Mouse (Mus musculus): ENCODE results near the gene Nr2c1. TPM values are rescaled to one million over a fixed set of nuclear protein-coding genes. Genes with fewer than 3 reads are reported as not detected.
A peak's percentile ranks its signal among the peaks of the same experiment; 100 is the strongest.

Nr2c1 gene
- polyA plus RNA-seq, 1 experiment from 2014 or later = 4.2 TPM

DNA sequence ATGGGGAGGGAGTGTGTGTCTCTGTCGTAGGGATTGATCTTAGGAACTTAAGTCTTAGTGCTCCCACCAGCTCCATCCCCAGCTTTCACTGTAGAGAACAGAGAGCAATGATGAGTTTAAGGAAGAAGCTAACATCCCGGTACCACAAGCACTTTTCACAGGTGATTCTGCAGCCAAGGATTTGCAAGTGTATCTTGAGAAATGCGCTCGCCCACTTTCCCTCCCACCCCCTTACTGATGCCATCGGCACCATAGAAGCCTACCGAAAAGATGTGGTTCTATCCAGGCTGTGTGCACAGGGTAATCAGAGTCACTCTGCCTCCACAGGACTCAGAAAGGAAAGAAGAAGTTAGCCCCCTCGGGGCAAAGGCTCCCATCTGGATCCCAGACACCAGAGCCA, 14.1 kb upstream of the Nr2c1 start:
- TF ChIP-seq CTCF (IDR thresholded peaks at IDR 0.05; ENCODE audit: low read depth) = no peak
- H3K27me3 ChIP-seq (replicated peaks; ENCODE audit: control insufficient read depth, insufficient read depth, low read length) = no peaks in the 10 kb centered on the region
- no peak overlapping the region for H3K4me3 ChIP-seq (ENCODE audit: low read depth, low read length)
- H3K9ac ChIP-seq (ENCODE audit: low read depth, low read length) = no peak overlapping the region
- H3K4me2 ChIP-seq (replicated peaks; ENCODE audit: low read depth) = no peak overlapping the region
- no peaks in the 10 kb centered on the region for H3K9me3 ChIP-seq (ENCODE audit: control insufficient read depth)
- no peak for ATAC-seq
- 88% methylated on average over 7 of the region's 7 CpGs for WGBS
- peaks cover 21% of the 10 kb centered on the region for H3K36me3 ChIP-seq (ENCODE audit: control insufficient read depth, insufficient read depth)
- H3K4me1 ChIP-seq (replicated peaks; ENCODE audit: control insufficient read depth, insufficient read depth, low read length) = 0 out of 2 replicates have a peak, but pooled peaks cover under 1% of the 10 kb centered on the region
- H3K27ac ChIP-seq (ENCODE audit: low read depth, low read length) = no peak overlapping the region

DNA sequence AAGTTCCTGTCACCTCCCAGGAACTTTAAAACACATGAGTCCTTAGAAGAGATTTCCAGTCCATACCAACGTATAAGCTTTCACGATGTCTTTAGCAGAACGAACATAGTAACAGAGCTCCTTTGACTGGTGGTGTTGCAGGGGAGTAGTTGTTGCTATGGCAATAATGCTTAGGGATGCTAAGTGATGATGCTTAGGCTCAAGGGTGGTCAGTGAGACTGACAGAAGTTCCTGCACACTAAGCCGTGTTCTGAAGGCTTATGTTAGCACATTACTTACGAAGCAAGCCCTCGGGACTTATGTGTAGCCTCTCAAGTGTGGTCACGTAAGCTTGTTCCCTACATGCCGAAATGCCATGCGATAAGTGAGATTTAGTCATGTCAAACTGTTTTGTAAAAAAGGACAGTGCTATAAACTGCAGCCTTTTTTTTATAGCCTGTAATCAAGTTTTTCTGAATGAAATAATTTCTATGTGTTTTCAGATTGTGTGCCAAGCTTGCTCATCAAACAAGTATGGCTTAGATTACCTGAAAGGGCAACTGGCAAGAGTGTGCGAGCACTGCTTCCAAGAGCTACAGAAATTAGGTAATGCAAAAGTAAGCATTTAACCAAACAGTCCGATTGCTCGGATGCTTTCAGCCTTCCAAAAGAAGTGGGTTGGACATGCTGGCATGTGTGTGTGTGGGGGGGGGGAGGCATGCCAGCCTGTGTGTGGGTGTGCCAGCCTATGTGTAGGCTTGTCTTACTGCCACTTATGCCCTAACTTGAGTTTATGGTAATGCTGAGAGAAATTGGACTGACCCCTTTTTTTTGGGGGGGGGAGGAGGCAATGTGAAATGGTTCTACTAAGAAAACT, 13.1 kb upstream of the Nr2c1 start:
- Histone ChIP-seq H3K27ac (ENCODE audit: low read depth, low read length) (no peak overlapping the region), H3K9ac (ENCODE audit: low read depth, low read length) (no peak overlapping the region), H3K27me3 (replicated peaks; ENCODE audit: control insufficient read depth, insufficient read depth, low read length) (no peaks in the 10 kb centered on the region), H3K4me2 (replicated peaks; ENCODE audit: low read depth) (no peak overlapping the region), H3K4me1 (replicated peaks; ENCODE audit: control insufficient read depth, insufficient read depth, low read length) (0 out of 2 replicates have a peak, but pooled peaks cover 3% of the 10 kb centered on the region), H3K36me3 (ENCODE audit: control insufficient read depth, insufficient read depth) (peaks cover 21% of the 10 kb centered on the region), H3K9me3 (ENCODE audit: control insufficient read depth) (no peaks in the 10 kb centered on the region), H3K4me3 (ENCODE audit: low read depth, low read length) (no peak overlapping the region)
- 92% methylated on average over 12 of the region's 12 CpGs for WGBS
- ATAC-seq = no peak
- TF ChIP-seq CTCF (IDR thresholded peaks at IDR 0.05; ENCODE audit: low read depth) = no peak

DNA sequence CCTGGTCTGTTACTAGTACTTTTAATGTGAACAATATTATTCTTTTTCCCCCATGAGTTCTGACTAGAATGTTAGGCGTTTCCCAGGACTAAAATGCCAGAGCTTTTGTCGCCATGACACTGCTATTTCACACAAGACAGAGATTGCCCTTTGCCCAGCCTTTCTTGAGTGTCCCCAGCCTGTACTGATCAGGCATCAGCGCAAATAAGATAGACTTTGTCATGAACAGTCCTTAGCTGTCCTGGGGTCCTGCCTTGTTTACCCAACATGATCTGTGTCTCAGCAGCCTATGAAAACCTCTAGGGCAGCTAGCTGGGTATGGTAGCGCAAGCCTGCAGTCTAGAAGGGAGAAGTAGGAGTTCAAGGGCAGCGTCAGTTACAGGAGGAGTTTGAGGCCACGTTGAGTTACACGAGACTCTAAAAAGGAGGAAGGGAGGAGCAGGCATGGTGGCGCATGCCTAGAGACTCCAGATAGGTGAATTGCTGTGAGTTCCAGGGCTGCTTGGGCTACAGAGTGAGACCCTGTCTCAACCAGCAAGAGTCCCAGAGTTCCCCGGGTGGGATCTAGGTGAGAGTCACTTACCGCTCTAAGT, 8.8 kb upstream of the Nr2c1 start:
- peaks cover 30% of the 10 kb centered on the region for H3K36me3 ChIP-seq (ENCODE audit: control insufficient read depth, insufficient read depth)
- WGBS = 78% methylated on average over 10 of the region's 10 CpGs
- H3K4me1 ChIP-seq (replicated peaks; ENCODE audit: control insufficient read depth, insufficient read depth, low read length) = 0 out of 2 replicates have a peak, but pooled peaks cover 3% of the 10 kb centered on the region
- H3K9ac ChIP-seq (ENCODE audit: low read depth, low read length) = no peak overlapping the region
- ATAC-seq = peak; percentile 74
- no peak overlapping the region for H3K4me2 ChIP-seq (replicated peaks; ENCODE audit: low read depth)
- H3K4me3 ChIP-seq (ENCODE audit: low read depth, low read length) = no peak overlapping the region
- peak overlapping the region; percentile 28; the same call in 1 of the 2 replicates for H3K27ac ChIP-seq (ENCODE audit: low read depth, low read length)
- H3K9me3 ChIP-seq (ENCODE audit: control insufficient read depth) = no peaks in the 10 kb centered on the region
- TF ChIP-seq CTCF (IDR thresholded peaks at IDR 0.05; ENCODE audit: low read depth) = no peak
- H3K27me3 ChIP-seq (replicated peaks; ENCODE audit: control insufficient read depth, insufficient read depth, low read length) = no peaks in the 10 kb centered on the region

DNA sequence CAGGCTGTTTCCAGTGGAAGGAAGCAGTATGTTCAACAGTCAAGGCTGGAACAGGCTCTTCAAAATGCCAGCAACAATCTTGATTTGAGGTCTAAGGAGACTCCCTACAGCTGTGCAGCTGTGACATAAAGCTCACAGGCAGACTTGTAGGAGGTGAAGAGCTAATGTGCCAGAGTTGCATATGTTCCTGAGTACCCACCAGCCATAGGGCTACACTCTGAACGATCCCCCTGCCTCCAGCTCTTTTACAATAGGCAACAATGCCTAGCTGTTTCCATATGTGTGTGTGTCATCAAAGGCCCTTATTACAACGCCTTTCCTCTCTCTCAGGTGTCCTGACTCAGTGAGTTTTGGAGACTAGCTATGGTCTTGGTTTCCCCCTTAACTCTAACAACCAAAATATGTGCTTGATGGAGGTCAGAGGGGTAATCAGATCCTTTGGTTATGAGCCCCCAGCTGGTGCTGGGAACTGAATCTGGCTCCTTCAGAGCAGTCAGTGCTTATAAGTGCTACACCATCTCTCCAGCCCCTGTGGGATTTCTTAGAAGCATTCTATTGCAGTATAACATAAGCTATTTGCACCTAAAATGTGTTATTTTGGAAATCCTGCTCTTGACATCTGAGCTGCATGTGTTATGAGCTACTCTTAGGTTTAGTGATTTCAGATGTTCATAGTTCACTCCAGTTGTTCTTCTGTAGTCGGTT, 7.4 kb upstream of the Nr2c1 start:
- H3K27ac ChIP-seq (ENCODE audit: low read depth, low read length) = no peak overlapping the region
- H3K27me3 ChIP-seq (replicated peaks; ENCODE audit: control insufficient read depth, insufficient read depth, low read length) = no peaks in the 10 kb centered on the region
- ATAC-seq = no peak
- H3K36me3 ChIP-seq (ENCODE audit: control insufficient read depth, insufficient read depth) = peaks cover 28% of the 10 kb centered on the region
- no peak for TF ChIP-seq CTCF (IDR thresholded peaks at IDR 0.05; ENCODE audit: low read depth)
- H3K4me1 ChIP-seq (replicated peaks; ENCODE audit: control insufficient read depth, insufficient read depth, low read length) = 0 out of 2 replicates have a peak, but pooled peaks cover 3% of the 10 kb centered on the region
- WGBS = 86% methylated on average over 3 of the region's 3 CpGs
- no peak overlapping the region for H3K4me2 ChIP-seq (replicated peaks; ENCODE audit: low read depth)
- no peaks in the 10 kb centered on the region for H3K9me3 ChIP-seq (ENCODE audit: control insufficient read depth)
- H3K9ac ChIP-seq (ENCODE audit: low read depth, low read length) = no peak overlapping the region
- H3K4me3 ChIP-seq (ENCODE audit: low read depth, low read length) = no peak overlapping the region

DNA sequence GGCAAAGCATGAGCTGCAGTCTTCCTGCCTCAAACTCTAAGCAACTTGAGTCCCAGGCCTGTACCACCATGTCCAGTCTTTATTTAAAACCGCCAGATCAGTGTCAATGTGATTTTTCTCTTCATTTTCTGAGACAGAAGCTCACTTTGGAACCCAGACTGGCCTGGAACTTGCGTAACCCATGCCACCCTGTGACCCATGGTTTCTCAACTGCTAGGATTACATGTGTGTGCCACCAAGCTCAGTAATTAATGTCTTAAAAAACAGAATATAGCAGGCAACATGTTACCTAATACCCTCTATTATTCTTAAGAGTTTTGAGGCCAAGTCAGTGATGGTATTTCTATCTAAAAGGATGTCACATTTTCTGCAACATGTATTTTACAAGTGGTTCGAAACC, 5.4 kb upstream of the Nr2c1 start:
- no peak for ATAC-seq
- Histone ChIP-seq H3K9ac (ENCODE audit: low read depth, low read length) (no peak overlapping the region), H3K27me3 (replicated peaks; ENCODE audit: control insufficient read depth, insufficient read depth, low read length) (no peaks in the 10 kb centered on the region), H3K27ac (ENCODE audit: low read depth, low read length) (no peak overlapping the region), H3K9me3 (ENCODE audit: control insufficient read depth) (no peaks in the 10 kb centered on the region), H3K4me1 (replicated peaks; ENCODE audit: control insufficient read depth, insufficient read depth, low read length) (0 out of 2 replicates have a peak, but pooled peaks cover 3% of the 10 kb centered on the region), H3K4me3 (ENCODE audit: low read depth, low read length) (no peak overlapping the region), H3K4me2 (replicated peaks; ENCODE audit: low read depth) (no peak overlapping the region), H3K36me3 (ENCODE audit: control insufficient read depth, insufficient read depth) (peaks cover 21% of the 10 kb centered on the region)
- no peak for TF ChIP-seq CTCF (IDR thresholded peaks at IDR 0.05; ENCODE audit: low read depth)
- WGBS = 97% methylated on average over 3 of the region's 3 CpGs

DNA sequence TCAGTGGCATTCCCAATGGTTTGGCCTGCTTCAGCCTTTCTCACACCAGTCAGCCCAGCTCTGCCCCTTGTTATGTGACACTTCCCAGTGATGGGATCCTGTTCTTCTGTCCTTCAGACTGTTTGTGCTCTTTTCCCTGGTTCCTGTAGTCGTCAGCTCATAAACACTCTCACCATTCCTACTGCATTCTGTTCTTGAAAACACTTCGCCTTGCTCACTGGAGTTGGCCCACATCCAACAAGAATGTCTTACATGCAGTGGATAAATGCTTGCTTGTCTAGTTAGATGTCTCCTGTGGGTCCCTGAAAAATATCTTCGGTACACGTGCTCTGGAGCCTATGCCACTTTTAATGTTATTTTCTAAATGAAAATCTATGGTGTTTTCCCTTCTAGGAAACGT, 3.2 kb upstream of the Nr2c1 start:
- H3K9me3 ChIP-seq (ENCODE audit: control insufficient read depth) = no peaks in the 10 kb centered on the region
- H3K27ac ChIP-seq (ENCODE audit: low read depth, low read length) = no peak overlapping the region
- no peak for ATAC-seq
- H3K4me3 ChIP-seq (ENCODE audit: low read depth, low read length) = no peak overlapping the region
- H3K9ac ChIP-seq (ENCODE audit: low read depth, low read length) = no peak overlapping the region
- no peak overlapping the region for H3K4me2 ChIP-seq (replicated peaks; ENCODE audit: low read depth)
- H3K27me3 ChIP-seq (replicated peaks; ENCODE audit: control insufficient read depth, insufficient read depth, low read length) = no peaks in the 10 kb centered on the region
- no peak for TF ChIP-seq CTCF (IDR thresholded peaks at IDR 0.05; ENCODE audit: low read depth)
- peaks cover 15% of the 10 kb centered on the region for H3K36me3 ChIP-seq (ENCODE audit: control insufficient read depth, insufficient read depth)
- H3K4me1 ChIP-seq (replicated peaks; ENCODE audit: control insufficient read depth, insufficient read depth, low read length) = peaks cover under 1% of the 10 kb centered on the region; the same call in 1 of the 2 replicates
- 58% methylated on average over 5 of the region's 5 CpGs for WGBS
